Mouse (Mus musculus): Measurements from ENCODE around the gene Man2a1. TPM values are rescaled to one million over a fixed set of nuclear protein-coding genes. Genes with fewer than 3 reads are reported as not detected.

Gene Man2a1
- polyA plus RNA-seq, 1 experiment from 2014 or later = 4.1 TPM

DNA sequence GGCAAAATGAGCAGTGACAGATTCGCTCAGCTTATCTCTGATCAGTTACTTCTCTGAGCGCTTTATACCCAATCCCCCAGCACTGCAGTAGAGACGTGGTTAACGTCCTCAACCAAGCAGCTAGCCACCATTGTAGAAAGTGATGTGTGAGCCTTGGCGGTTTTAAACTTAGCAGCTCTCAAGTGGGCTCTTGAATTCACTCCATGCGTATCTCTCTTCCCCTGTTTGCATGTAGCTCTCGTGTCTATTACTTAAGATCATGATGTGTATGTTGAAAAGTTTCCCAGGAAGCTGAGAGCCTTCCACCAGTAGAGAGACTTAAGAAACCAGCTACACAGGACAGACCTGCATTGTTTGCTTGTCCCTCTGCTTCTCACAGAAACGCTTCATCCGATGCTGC, 46.9 kb downstream of the Man2a1 start:
- Histone ChIP-seq H3K9ac (ENCODE audit: low read depth, low read length) (no peak overlapping the region), H3K27me3 (ENCODE audit: control insufficient read depth, insufficient read depth, low read length) (peaks cover 49% of the 10 kb centered on the region), H3K9me3 (replicated peaks; ENCODE audit: control insufficient read depth, low read length) (no peaks in the 10 kb centered on the region), H3K27ac (ENCODE audit: low read depth, low read length) (no peak overlapping the region), H3K4me1 (ENCODE audit: control insufficient read depth, insufficient read depth, low read length) (peaks cover 2% of the 10 kb centered on the region; the same call in 1 of the 2 replicates), H3K4me3 (ENCODE audit: low read depth, low read length) (no peak overlapping the region), H3K4me2 (no peak overlapping the region), H3K36me3 (ENCODE audit: control insufficient read depth, insufficient read depth, low read length) (peaks cover 4% of the 10 kb centered on the region; the same call in 1 of the 2 replicates)
- WGBS (ENCODE audit: insufficient replicate concordance) = 54% methylated on average over 9 of the region's 9 CpGs
- no peak for ATAC-seq (replicated peaks; ENCODE audit: insufficient number of reproducible peaks, low FRiP score, low TSS enrichment)

DNA sequence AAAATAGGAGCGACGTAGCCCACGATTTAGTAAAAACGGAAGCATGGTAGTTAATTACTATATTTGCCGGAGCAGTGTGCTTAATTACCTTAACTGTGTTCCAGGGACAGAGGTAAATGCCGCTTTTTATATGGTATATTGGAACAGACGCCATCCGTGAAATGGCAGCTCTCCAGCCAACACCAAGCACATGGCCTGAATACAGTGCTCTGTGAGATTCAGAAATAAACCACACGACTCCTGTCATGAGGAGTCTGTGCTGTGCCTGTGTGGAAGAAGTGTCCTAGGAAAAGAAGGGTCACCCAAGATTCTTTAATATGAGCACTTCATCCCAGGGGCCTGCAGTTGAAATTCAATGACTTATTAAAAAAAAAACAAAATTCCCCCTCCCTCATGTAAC, 50.2 kb downstream of the Man2a1 start:
- Histone ChIP-seq H3K9ac (ENCODE audit: low read depth, low read length) (no peak overlapping the region), H3K36me3 (ENCODE audit: control insufficient read depth, insufficient read depth, low read length) (peaks cover 7% of the 10 kb centered on the region; the same call in 1 of the 2 replicates), H3K27ac (ENCODE audit: low read depth, low read length) (no peak overlapping the region), H3K4me3 (ENCODE audit: low read depth, low read length) (no peak overlapping the region), H3K4me2 (no peak overlapping the region), H3K9me3 (replicated peaks; ENCODE audit: control insufficient read depth, low read length) (no peaks in the 10 kb centered on the region), H3K4me1 (ENCODE audit: control insufficient read depth, insufficient read depth, low read length) (no peaks in the 10 kb centered on the region), H3K27me3 (ENCODE audit: control insufficient read depth, insufficient read depth, low read length) (peaks cover 40% of the 10 kb centered on the region)
- WGBS (ENCODE audit: insufficient replicate concordance) = 91% methylated on average over 9 of the region's 9 CpGs
- no peak for ATAC-seq (replicated peaks; ENCODE audit: insufficient number of reproducible peaks, low FRiP score, low TSS enrichment)

DNA sequence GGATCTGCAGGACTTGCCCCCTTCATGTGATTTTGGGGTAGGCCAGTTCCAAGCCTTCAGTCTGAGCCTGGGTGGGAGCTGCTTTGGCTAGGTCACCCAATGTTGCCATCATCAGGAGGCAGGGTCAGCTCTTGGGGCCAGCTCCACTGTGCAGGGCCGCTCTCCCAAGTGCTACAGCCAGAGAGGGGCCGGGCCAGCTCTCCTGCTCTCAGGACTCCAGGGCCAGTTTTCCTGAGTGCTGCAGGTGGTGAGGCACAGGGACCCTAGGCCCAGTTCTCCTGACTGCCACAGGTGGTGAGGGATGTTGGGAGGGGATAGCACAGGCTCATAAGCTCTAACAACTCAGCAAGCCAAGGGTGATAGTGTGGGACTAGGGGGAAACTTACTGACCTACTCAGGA, 53.1 kb downstream of the Man2a1 start:
- ATAC-seq (replicated peaks; ENCODE audit: insufficient number of reproducible peaks, low FRiP score, low TSS enrichment) = no peak
- no peak overlapping the region for H3K27ac ChIP-seq (ENCODE audit: low read depth, low read length)
- H3K4me1 ChIP-seq (ENCODE audit: control insufficient read depth, insufficient read depth, low read length) = no peaks in the 10 kb centered on the region
- no peak overlapping the region for H3K9ac ChIP-seq (ENCODE audit: low read depth, low read length)
- no peaks in the 10 kb centered on the region for H3K9me3 ChIP-seq (replicated peaks; ENCODE audit: control insufficient read depth, low read length)
- peaks cover 7% of the 10 kb centered on the region; the same call in 1 of the 2 replicates for H3K36me3 ChIP-seq (ENCODE audit: control insufficient read depth, insufficient read depth, low read length)
- H3K27me3 ChIP-seq (ENCODE audit: control insufficient read depth, insufficient read depth, low read length) = peaks cover 25% of the 10 kb centered on the region
- 90% methylated on average over 2 of the region's 2 CpGs for WGBS (ENCODE audit: insufficient replicate concordance)
- H3K4me2 ChIP-seq = no peak overlapping the region
- no peak overlapping the region for H3K4me3 ChIP-seq (ENCODE audit: low read depth, low read length)

DNA sequence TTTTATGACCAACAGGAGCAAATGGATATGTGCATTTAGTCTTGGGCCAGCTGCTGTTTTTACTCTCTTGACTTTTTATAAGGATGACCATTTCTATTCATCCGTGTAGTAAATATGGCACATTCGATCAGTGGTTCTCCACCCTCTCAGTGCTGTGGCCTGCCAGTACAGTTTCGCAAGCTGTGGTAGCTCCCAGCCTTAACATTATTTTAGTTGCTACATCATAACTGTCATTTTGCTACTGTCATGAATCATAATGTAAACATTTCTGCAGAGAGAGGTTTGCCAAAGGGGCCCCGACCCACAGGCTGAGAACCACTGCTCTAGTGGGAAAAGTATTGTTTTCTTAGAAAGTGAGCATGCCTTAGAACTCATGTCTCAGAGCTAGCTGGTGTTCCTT, 59.1 kb downstream of the Man2a1 start:
- Histone ChIP-seq H3K4me1 (ENCODE audit: control insufficient read depth, insufficient read depth, low read length) (no peaks in the 10 kb centered on the region), H3K27me3 (ENCODE audit: control insufficient read depth, insufficient read depth, low read length) (peaks cover 1% of the 10 kb centered on the region; the same call in 1 of the 2 replicates), H3K9ac (ENCODE audit: low read depth, low read length) (no peak overlapping the region), H3K4me3 (ENCODE audit: low read depth, low read length) (no peak overlapping the region), H3K27ac (ENCODE audit: low read depth, low read length) (no peak overlapping the region), H3K36me3 (ENCODE audit: control insufficient read depth, insufficient read depth, low read length) (no peaks in the 10 kb centered on the region), H3K9me3 (replicated peaks; ENCODE audit: control insufficient read depth, low read length) (no peaks in the 10 kb centered on the region), H3K4me2 (no peak overlapping the region)
- WGBS (ENCODE audit: insufficient replicate concordance) = 89% methylated on average over 4 of the region's 4 CpGs
- ATAC-seq (replicated peaks; ENCODE audit: insufficient number of reproducible peaks, low FRiP score, low TSS enrichment) = no peak

DNA sequence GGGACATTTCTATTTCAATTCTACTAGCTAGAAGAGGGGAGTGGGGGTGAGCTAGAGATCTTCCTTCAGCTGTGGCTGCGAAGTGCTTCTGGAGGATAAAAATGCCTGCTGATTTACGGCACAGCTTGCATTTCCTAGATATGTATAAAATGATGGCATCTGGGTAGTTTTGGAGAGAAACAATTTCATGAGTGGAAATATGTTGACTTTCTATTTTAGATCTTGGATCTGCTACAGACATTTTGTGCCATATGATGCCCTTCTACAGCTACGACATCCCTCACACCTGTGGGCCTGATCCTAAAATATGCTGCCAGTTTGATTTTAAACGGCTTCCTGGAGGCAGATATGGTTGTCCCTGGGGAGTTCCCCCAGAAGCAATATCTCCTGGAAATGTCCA, 66.0 kb downstream of the Man2a1 start:
- Histone ChIP-seq H3K4me2 (no peak overlapping the region), H3K27ac (ENCODE audit: low read depth, low read length) (no peak overlapping the region), H3K4me1 (ENCODE audit: control insufficient read depth, insufficient read depth, low read length) (no peaks in the 10 kb centered on the region), H3K27me3 (ENCODE audit: control insufficient read depth, insufficient read depth, low read length) (no peaks in the 10 kb centered on the region), H3K36me3 (ENCODE audit: control insufficient read depth, insufficient read depth, low read length) (peaks cover 2% of the 10 kb centered on the region; the same call in 1 of the 2 replicates), H3K9ac (ENCODE audit: low read depth, low read length) (no peak overlapping the region), H3K4me3 (ENCODE audit: low read depth, low read length) (no peak overlapping the region), H3K9me3 (replicated peaks; ENCODE audit: control insufficient read depth, low read length) (no peaks in the 10 kb centered on the region)
- ATAC-seq (replicated peaks; ENCODE audit: insufficient number of reproducible peaks, low FRiP score, low TSS enrichment) = no peak
- WGBS (ENCODE audit: insufficient replicate concordance) = 87% methylated on average over 4 of the region's 4 CpGs

DNA sequence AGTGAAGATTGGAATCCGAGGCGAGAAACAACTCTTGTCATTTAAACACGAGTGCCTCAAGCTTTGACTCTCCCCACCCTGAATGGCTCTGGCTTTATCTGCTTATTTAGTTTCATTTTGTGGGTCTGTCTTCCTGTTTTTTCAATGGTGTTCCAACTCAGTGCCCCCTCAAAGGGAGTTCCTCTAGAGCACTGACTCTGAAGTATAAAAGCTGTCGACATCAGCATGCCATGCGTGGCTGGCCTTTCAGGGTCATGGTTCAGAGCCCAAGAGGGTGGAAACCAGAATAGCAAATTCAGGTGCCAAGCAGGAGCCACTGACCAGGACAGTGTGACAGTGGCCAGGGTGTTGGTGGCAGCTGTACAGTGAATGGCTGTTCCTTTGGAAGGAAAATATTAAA, 68.0 kb downstream of the Man2a1 start:
- Histone ChIP-seq H3K4me2 (no peak overlapping the region), H3K36me3 (ENCODE audit: control insufficient read depth, insufficient read depth, low read length) (peaks cover 2% of the 10 kb centered on the region; the same call in 1 of the 2 replicates), H3K9ac (ENCODE audit: low read depth, low read length) (no peak overlapping the region), H3K4me1 (ENCODE audit: control insufficient read depth, insufficient read depth, low read length) (no peaks in the 10 kb centered on the region), H3K9me3 (replicated peaks; ENCODE audit: control insufficient read depth, low read length) (no peaks in the 10 kb centered on the region), H3K27me3 (ENCODE audit: control insufficient read depth, insufficient read depth, low read length) (no peaks in the 10 kb centered on the region), H3K4me3 (ENCODE audit: low read depth, low read length) (no peak overlapping the region), H3K27ac (ENCODE audit: low read depth, low read length) (no peak overlapping the region)
- 65% methylated on average over 5 of the region's 5 CpGs for WGBS (ENCODE audit: insufficient replicate concordance)
- ATAC-seq (replicated peaks; ENCODE audit: insufficient number of reproducible peaks, low FRiP score, low TSS enrichment) = no peak

DNA sequence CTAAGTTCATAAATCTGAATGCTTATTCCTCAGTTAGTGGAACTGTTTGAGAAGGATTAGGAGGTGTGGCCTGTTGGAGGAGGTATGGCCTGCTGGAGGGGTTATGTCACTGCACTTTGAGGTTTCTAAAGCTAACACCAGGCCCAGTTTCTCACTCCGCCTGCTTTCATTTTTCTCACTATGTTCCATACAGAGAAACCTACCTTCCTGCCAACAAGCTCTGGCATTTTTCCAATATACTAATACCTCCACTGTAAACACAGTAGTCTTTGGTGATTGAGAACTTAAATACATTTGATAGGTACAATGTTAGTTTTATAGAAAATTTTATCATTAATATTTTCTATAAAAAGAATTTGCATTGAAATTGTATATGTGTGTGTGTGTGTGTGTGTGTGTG, 73.9 kb downstream of the Man2a1 start:
- no peak for ATAC-seq (replicated peaks; ENCODE audit: insufficient number of reproducible peaks, low FRiP score, low TSS enrichment)
- Histone ChIP-seq H3K27me3 (ENCODE audit: control insufficient read depth, insufficient read depth, low read length) (no peaks in the 10 kb centered on the region), H3K9ac (ENCODE audit: low read depth, low read length) (no peak overlapping the region), H3K4me2 (no peak overlapping the region), H3K27ac (ENCODE audit: low read depth, low read length) (no peak overlapping the region), H3K36me3 (ENCODE audit: control insufficient read depth, insufficient read depth, low read length) (no peaks in the 10 kb centered on the region), H3K4me3 (ENCODE audit: low read depth, low read length) (no peak overlapping the region), H3K4me1 (ENCODE audit: control insufficient read depth, insufficient read depth, low read length) (no peaks in the 10 kb centered on the region), H3K9me3 (replicated peaks; ENCODE audit: control insufficient read depth, low read length) (no peaks in the 10 kb centered on the region)
- 97% methylated on average over 1 of the region's 1 CpGs for WGBS (ENCODE audit: insufficient replicate concordance)

DNA sequence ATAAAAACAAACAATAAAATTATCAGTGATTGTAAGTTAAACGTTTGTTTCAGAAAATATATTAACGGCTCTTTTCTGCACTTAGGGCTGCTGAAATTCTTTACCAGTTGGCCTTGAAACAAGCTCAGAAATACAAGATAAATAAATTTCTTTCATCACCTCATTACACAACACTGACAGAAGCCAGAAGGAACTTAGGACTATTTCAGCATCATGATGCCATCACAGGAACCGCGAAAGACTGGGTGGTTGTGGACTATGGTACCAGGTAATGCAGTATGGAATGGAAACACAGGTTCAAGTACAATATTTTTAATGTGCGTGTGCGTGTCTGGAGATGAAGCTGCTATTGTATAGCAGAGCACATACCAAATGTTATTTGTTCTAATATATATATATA, 74.4 kb downstream of the Man2a1 start:
- H3K9ac ChIP-seq (ENCODE audit: low read depth, low read length) = no peak overlapping the region
- WGBS (ENCODE audit: insufficient replicate concordance) = 79% methylated on average over 6 of the region's 6 CpGs

DNA sequence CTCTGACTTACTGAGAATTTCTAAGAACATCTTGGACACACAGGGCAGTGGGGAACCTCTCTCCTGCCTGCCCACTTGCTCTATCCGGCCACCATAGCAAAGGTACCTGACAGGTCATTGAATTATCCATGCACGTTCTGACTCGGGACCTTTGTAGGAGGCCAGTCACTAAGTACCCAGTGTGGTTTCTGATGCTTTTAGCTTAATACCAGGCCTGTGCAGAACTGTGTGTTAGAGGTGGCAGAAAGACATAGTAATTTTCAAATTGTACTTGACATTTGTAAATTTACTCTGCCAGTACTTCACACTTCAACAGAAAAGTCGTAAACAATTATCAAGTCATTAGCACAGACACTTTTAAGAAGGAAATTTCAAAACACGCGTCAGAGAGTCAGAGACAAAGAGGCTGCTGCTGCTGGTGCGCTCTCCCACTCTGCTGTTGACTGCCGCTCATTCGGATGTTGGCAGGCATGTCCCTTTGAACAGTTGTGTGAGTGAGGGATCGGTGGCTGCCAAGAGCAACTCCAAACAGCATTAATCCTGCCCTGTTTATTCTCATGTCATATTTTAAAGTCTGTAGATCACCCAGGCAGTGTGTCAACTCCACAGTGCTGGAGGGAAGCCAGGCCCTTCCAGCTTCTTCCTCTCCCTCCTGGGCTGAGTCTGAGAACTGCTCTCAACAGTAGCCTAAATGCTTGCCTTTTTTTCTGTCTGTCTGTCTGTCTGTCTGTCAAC, 76.4 kb downstream of the Man2a1 start:
- ATAC-seq (replicated peaks; ENCODE audit: insufficient number of reproducible peaks, low FRiP score, low TSS enrichment) = no peak
- H3K4me2 ChIP-seq = no peak overlapping the region
- no peaks in the 10 kb centered on the region for H3K9me3 ChIP-seq (replicated peaks; ENCODE audit: control insufficient read depth, low read length)
- 66% methylated on average over 10 of the region's 10 CpGs for WGBS (ENCODE audit: insufficient replicate concordance)
- no peak overlapping the region for H3K27ac ChIP-seq (ENCODE audit: low read depth, low read length)
- no peaks in the 10 kb centered on the region for H3K27me3 ChIP-seq (ENCODE audit: control insufficient read depth, insufficient read depth, low read length)
- H3K36me3 ChIP-seq (ENCODE audit: control insufficient read depth, insufficient read depth, low read length) = no peaks in the 10 kb centered on the region
- no peaks in the 10 kb centered on the region for H3K4me1 ChIP-seq (ENCODE audit: control insufficient read depth, insufficient read depth, low read length)
- no peak overlapping the region for H3K9ac ChIP-seq (ENCODE audit: low read depth, low read length)
- H3K4me3 ChIP-seq (ENCODE audit: low read depth, low read length) = no peak overlapping the region

More for the DNA sequence above, 74.4 kb downstream of the Man2a1 start:
- Histone ChIP-seq H3K27ac (ENCODE audit: low read depth, low read length) (no peak overlapping the region), H3K4me3 (ENCODE audit: low read depth, low read length) (no peak overlapping the region), H3K27me3 (ENCODE audit: control insufficient read depth, insufficient read depth, low read length) (no peaks in the 10 kb centered on the region), H3K36me3 (ENCODE audit: control insufficient read depth, insufficient read depth, low read length) (no peaks in the 10 kb centered on the region), H3K9me3 (replicated peaks; ENCODE audit: control insufficient read depth, low read length) (no peaks in the 10 kb centered on the region), H3K4me1 (ENCODE audit: control insufficient read depth, insufficient read depth, low read length) (no peaks in the 10 kb centered on the region), H3K4me2 (no peak overlapping the region)
- no peak for ATAC-seq (replicated peaks; ENCODE audit: insufficient number of reproducible peaks, low FRiP score, low TSS enrichment)
